Mouse (Mus musculus) liver, adult (tissue): ENCODE data around the gene Cd24a.

Experiments
- GATA4 ChIP-seq: IDR thresholded peaks from 2 replicates; pipeline ENCODE4 v1.6.1; 2014; ENCODE audit warnings: mild to moderate bottlenecking, low read length; ENCODE audit not compliant: insufficient replicate concordance

Cd24a gene

DNA sequence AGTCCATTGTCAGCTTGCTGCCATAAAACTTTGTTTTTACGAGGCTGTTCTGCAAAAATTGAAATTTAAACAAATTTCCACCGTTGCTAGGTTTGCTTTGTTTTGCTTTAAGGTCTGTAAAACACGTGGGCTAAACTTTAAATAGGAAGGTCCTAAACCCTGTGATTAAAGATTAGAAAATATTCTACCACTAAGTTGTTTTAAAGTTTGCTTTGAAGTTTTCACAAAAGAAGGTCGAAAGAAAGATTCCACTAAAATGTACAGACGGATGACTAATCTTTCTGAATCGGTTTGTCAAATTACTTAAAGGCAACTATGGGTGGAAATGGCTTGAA is at the start of gene Cd24a:
Cd24a (plus strand) TSS at position 288 of the 335 bp plus-strand sequence.
- no peak for TF ChIP-seq GATA4

DNA sequence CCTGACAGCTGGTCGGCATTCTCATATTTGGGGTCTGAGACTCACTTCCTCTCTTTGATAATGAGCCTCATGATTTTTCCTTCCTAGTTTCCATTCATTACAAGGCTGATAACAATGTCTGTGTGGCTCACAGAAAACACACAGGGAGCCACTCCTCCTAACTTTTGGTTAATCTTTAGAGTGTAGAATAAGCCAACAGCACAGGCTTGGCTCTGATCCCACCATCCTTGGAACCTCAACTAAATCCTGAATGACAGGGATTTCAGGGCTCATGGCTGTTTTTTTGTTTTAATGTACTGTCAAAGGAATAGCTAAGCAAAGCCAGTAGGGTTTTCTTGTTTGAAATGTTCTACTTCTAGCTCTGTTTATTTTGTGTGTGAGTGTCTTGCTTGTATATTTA is 43.7 kb upstream of the Cd24a start:
- TF ChIP-seq GATA4: no peak

DNA sequence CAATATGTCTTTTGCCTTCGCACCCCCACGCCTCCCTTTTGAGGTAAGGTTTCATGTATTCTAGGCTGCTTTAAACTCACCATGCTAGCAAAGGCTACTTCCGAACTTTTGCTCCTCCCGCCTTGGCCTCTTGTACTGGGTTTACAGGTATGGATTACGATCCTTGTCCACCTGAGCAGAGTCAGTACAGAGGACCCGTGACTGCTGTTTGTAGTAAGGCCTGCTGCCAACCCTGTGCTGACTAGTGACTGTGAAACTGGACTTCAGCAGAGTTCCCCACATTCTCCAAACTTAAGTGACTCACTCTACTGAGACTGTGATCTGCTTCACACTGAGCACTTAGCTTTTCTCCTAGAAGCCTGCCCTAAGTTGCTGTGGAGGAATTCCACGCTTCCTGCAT is 40.4 kb upstream of the Cd24a start:
- TF ChIP-seq GATA4: no peak

DNA sequence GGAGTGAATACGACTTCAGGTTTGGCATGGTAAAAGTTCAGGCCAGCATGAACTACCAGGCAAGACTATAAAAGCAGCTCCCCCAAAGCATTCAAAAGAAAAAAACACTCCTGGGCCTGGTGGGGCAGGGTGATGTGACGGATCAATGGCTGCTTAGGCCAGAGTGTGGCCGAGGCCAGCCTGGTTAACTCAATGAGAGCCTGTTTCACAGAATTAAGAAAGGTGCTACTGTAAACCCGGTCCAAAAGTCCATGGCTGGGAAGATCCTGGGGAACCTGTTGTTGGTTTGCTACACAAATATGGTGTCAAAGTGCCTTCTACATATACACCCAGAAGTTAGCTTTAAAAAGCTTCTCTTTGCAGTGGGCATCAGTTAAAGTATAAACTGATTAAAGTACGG is 39.3 kb upstream of the Cd24a start:
- no peak for TF ChIP-seq GATA4

DNA sequence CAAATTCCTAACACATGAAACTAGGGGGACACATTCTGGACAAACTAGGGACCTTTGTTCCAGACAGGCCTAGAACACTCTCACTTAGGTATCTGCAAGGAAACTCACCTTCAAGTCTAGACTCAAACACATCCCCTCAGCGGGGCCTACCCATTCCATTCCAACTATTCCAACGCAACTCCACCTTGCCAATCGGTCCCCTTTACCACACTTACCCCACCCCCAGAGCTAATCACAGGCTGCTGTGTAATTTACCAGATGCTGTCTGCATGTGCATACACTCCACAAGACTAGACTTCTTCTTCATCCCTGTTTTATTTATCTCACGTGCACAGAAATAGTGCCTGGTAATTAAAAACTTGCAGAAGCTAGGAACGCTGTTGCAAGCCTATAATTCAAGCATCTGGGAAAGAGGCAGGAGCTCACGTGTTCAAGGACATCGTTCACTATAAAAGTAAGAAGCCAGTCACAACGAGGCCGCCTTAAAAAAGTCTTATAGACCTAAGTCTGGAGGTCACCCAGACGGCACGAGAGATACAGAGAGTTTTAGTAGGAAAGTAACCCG is 38.3 kb upstream of the Cd24a start:
- no peak for TF ChIP-seq GATA4

DNA sequence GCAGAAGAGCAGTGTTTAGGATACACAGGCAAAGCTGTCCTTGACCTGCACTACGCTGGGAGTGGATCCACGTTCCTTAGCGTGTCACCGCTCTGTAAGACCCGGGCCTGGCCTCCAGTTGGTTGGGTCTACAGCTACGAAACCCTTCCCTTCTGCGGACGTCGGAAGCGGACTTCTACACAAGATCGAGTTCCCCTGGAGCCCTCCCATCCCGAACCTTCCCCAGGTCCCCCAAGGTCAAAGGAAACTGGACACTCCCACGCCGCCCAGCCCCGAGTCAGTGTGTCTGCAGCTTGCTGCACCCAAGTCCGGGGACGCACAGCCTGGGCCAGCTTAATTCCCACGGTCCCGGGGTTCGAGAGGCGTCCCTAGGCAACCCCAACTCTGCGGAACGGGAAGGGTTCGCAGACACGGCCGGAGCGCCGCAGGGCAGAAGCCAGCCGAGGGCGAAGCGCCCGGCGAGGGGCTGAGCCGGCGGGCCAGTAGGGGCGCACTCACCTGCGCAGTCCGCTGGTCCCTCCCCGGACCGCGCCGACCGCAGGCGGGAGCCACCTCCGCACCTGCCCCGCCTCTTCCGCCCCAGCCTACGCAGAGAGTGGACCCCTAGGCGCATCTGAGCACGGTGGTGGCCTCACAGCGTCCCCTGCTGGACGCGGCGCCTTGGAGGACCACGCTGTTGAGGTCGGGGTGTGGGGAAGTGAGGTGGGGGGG is 37.5 kb upstream of the Cd24a start, which contains the start of gene 1700021F05Rik:
1700021F05Rik (minus strand) TSS at position 553 of the 711 bp plus-strand sequence.
- peak; percentile 45; the same call in 1 of the 2 replicates for TF ChIP-seq GATA4

DNA sequence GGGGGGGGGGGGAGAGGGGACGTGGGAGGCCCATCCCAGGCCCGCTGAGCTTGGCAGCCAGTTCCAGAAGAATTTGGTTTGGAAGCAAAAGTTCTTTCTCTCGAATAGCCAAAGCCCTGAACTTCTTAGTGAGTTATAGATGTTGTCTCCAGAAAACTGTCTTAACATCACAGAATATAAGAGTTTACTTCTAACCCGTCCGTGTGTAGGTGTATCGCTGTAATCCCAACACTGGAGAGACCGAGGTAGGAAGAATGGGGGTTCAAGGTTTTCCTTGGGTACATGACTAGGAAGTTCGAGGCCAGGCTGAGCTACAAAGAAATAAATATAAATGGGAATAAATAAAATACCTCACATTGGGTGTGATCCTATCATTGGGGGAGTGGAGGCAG is 36.9 kb upstream of the Cd24a start:
- TF ChIP-seq GATA4: no peak

DNA sequence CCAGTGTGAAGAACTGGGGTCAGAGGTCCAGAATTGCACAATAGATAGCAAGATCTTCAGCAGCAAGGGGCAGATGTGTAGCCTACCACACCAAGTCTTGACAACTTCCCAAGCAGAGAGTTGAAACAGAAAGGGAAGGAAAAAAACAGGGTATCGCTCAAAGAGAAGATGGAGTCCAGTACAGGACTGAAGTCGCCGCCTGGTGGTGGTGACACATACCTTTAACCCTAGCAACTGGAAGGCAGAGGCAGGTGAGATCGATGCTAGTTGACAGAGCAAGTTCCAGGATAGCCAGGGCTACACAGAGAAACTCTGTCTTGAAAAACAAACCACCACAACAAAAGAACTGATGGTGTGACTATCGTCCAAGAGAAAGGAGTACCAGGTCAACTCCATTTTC is 28.7 kb upstream of the Cd24a start:
- TF ChIP-seq GATA4: no peak

DNA sequence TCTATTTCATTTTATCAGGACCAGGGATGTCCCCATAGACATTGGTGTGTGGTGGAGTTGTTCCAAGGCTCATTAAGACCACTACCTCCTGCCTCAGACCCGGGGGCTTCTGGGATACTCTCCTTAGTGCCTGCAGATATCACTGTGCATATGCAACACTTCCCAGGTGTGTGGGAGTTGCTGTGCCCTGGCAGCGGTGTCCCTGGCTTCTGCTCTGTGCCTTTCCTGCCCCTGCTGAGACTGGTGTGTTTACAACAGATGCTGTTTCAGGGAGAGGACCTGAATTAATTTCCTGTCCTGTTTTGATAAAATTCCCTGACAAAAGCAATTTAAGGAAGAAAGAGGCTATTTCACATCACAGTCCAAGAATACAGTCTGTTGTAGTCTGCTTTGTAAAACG is 27.2 kb upstream of the Cd24a start:
- no peak for TF ChIP-seq GATA4

DNA sequence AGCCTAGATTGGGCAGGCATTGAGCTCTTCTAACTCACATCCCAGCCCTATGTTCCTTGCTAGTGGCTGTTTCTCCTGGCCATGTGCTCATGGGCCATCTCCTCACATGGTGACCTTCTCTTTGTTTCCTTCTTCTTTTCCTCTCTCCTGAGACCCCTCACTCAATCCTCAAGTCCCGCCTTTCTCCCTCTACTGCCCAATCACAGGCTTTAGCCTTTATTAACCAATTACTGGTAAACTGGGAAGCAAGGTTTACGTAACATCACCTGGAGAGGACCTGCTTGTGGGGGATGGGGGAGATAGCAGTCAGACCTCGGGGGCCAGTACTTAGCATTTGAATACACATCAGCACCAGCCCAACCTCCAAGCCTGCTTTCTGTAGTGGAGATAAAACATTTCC is 26.7 kb upstream of the Cd24a start:
- TF ChIP-seq GATA4: no peak

DNA sequence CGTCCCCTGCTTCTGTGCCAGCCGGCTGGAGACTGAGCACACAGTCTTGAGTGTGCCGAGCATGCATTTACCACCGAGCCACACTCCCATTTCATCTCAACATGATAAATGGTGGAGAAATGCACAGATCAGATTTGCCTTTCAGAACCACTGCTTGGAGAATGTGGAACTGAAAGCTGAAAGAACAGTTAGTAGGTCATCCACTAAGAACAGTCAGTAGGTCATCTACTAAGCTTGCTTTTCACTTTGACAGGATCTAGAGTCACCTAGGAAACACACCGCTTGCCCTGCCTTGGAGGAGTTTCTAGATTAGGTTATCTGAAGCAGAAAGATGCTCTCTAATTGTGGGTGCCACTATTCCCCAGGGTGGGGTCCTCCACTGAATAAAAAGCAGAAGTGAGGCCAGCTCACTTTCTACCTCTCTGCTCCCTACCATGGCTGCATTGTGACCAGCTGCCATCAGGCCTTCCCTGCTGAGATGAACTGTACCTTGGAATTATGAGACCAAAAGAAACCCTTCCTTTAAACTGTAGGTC is 20.4 kb upstream of the Cd24a start:
- no peak for TF ChIP-seq GATA4

DNA sequence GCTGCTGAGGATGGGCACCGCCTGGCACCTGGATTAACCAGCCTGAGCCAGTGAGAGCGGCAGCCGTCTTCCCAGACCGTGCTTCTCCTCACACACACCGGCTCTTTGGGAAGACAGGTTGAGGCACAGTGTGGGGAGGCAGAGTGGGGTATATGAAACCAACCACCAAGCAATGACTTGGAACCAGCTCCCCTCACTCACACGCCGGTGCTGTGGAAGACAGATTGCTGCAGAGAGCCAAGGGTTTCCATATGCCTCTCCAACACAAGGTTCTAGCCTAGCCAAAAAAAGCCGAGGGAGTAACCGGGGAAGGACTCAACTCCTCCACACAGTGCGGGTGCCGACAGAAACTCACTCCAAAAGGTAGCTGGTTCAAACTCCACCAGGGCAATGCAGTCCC is 18.8 kb upstream of the Cd24a start:
- no peak for TF ChIP-seq GATA4

DNA sequence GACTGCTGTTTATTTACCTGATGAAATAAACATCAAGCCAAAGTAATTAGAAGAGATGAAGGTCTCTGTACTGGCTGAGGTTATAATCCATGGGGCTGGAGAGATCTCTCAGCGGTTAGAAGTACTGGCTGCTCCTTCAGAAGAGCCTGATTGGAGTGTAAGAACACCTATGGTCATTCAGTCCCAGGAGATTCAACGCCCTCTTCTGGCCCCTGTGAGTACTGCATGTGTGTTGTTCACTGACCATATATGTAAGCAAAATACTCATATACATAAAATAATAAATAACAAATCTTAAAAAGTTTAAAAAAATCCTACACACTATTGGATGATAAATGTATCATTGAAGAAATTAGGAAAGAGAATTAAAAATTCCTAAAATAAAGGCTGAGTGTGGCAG is 17.3 kb upstream of the Cd24a start:
- no peak for TF ChIP-seq GATA4

DNA sequence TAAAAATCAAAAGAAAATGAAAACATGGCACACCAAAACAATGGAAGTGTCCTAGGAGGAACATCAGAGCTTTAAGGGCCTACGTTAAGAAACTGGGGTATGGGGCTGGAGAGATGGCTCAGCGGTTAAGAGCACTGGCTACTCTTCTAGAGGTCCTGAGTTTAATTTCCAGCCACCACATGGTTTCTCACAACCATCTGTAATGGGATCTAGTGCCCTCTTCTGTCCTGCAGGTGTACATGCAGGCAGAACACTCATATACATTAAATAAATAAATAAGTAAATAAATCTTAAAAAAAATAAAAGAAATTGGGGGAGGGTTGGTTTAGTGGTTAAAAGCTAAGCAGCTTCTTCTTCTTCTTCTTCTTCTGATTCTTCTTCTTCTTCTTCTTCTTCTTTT is 16.8 kb upstream of the Cd24a start:
- TF ChIP-seq GATA4: no peak

DNA sequence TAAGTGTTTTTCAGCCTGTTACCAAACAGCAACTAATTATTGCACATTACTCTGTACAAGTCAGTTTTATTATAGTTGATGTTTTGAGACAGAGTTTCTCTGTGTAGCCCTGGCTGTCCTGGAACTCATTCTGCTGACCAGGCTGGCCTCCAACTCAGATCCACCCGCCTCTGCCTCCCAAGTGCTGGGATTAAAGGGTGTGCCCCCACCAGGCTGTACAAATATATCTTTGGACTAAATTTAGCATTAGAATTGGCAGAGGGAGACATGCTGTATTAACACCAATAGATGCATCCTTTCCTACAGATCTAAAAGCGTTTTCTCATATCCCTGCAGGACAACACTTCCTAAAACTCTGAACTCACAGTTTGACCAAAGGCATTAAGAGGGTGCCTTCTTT is 3.7 kb upstream of the Cd24a start:
- no peak for TF ChIP-seq GATA4

DNA sequence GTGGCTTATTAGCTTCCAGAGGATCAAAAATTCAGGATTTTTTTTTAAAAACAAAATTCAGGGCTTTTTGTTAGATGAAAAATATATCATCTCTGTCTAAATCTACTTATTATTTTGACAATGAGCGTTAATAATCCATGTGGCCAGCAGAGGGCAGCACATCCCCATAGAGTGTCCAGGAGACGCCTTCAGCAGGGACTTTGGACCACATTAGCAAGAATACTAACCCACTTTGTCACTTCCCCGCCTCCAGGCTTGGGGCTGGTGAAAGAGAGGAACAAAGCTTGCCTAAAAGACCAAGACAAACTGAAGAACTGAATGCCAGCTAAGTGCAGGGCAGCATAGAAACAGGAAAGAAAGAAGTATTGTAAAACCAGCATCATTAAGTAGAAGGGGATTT is 3.1 kb upstream of the Cd24a start:
- TF ChIP-seq GATA4: no peak
